Mouse (Mus musculus) CD4-positive helper T cell, adult 2 months (primary cell): ENCODE results near the gene H6pd.
"Not testable (repeated sequence)": the region's sequence is repeated elsewhere in the genome, so short reads cannot be mapped to it uniquely, and the experiment has no call there.

Experiments used
- DNase-seq: peaks from one replicate; pipeline ENCODE4 v3.0.0-alpha.2; 2012; ENCODE audit warnings: low read depth, missing footprints, low spot score

The H6pd gene

GRCm38 (mm10) chr4:150008853-150009586 lies at the start of gene H6pd:
Gene H6pd (minus strand): TSS chr4:150009023.
- DNase-seq, result peak; percentile 94

- DNase-seq, result no peak
Measured at GRCm38 (mm10) chr4:150057722-150058121, 48.9 kb upstream of the H6pd start.

- DNase-seq, result no peak
Measured at GRCm38 (mm10) chr4:150056171-150056570, 47.3 kb upstream of the H6pd start.

GRCm38 (mm10) chr4:150052380-150052779 lies 43.6 kb upstream of the H6pd start:
- no peak for DNase-seq

- DNase-seq, result no peak
Measured at GRCm38 (mm10) chr4:150051514-150051913, 42.7 kb upstream of the H6pd start.

GRCm38 (mm10) chr4:150049564-150050226 lies 40.9 kb upstream of the H6pd start:
- DNase-seq, result no peak

GRCm38 (mm10) chr4:150049157-150049513 lies 40.3 kb upstream of the H6pd start:
- DNase-seq, result no peak

- no peak for DNase-seq
Measured at GRCm38 (mm10) chr4:150048478-150049156, 39.8 kb upstream of the H6pd start.

- no peak for DNase-seq
Measured at GRCm38 (mm10) chr4:150048038-150048437, 39.2 kb upstream of the H6pd start.

- no peak for DNase-seq
Measured at GRCm38 (mm10) chr4:150043591-150043990, 34.8 kb upstream of the H6pd start.

GRCm38 (mm10) chr4:150041346-150042110 lies 32.7 kb upstream of the H6pd start:
- DNase-seq, result no peak

- not testable (repeated sequence) for DNase-seq
Measured at GRCm38 (mm10) chr4:150040856-150041255, 32.0 kb upstream of the H6pd start.

GRCm38 (mm10) chr4:150040003-150040581 lies 31.3 kb upstream of the H6pd start:
- DNase-seq, result no peak

- DNase-seq, result no peak
Measured at GRCm38 (mm10) chr4:150038533-150038932, 29.7 kb upstream of the H6pd start.

GRCm38 (mm10) chr4:150036094-150036493 lies 27.3 kb upstream of the H6pd start:
- no peak for DNase-seq

- peak; percentile 67 for DNase-seq
Measured at GRCm38 (mm10) chr4:150035280-150035679, 26.5 kb upstream of the H6pd start.

- DNase-seq, result no peak
Measured at GRCm38 (mm10) chr4:150033261-150033671, 24.4 kb upstream of the H6pd start.

- DNase-seq, result no peak
Measured at GRCm38 (mm10) chr4:150031234-150031890, 22.5 kb upstream of the H6pd start.

- peak; percentile 32 for DNase-seq
Measured at GRCm38 (mm10) chr4:150030449-150031233, 21.8 kb upstream of the H6pd start.

- DNase-seq, result no peak
Measured at GRCm38 (mm10) chr4:150029885-150030284, 21.1 kb upstream of the H6pd start.
